Mouse (Mus musculus) spleen, adult 18-20 months (tissue): ENCODE data around the gene Dnah6.

Experiments used
- DNase-seq, 2 experiments: peaks; one replicate each; pipeline ENCODE4 v3.0.0; 2022; ENCODE audit warnings: mixed read lengths in 2 of 2

Gene Dnah6

DNA sequence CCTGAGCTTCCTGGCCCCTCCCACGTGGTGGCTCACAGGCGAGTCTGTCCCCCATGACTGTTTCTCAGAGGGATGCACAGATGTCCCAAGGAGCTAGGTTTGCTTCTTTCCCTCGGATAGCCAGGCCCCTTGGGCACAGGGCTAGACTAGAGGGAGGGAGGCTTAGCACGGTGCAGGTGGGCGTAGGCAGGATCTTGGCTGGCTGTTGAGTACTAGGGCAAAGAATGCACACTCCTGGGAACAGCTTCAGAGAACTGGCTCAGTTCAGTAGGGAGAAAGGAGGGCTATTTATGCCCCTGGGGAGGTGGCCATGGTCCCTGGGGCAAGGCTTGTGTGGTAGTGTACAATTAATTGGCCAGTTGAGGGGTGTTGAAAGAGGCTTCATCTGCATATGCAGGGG is 88.7 kb downstream of the Dnah6 start:
- no peak for DNase-seq

DNA sequence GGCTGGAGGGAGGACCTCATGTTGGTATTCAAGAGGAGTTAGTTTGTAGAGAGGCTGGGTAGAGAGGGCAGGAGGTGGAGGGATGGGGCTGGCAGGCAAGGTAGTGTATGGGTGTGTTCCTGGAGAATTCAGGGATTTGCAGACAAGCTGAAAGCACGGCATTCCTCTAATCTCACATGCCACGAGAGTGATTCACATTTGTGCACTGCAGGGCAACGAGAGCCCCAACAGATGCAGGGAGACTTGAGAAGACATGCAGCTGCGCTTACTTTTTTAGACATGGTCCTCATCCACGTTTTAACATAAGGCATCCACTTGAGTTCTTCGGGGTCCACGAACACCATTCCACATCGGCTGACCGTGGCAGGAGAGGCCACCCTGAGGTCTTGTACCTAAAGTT is 93.9 kb downstream of the Dnah6 start:
- no peak for DNase-seq

DNA sequence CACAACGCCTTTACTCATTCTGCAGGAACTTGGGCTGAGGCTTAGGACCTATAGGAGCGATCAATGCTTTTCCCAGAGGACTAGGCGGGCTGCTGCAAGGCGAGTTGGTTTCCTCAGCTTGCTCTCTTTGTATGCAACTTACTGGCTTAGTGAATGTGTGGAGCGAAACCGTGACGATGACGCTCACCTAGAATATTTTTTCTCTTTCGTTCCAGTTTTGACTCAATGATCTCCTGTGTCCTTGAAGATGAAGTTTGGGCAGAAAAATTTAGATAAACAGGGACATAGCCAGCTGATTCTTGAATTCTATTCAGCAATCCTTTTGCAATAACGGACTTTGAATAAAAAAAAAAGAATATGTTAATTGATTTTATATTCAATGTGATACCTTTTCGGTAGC is 101.1 kb downstream of the Dnah6 start:
- no peak for DNase-seq

DNA sequence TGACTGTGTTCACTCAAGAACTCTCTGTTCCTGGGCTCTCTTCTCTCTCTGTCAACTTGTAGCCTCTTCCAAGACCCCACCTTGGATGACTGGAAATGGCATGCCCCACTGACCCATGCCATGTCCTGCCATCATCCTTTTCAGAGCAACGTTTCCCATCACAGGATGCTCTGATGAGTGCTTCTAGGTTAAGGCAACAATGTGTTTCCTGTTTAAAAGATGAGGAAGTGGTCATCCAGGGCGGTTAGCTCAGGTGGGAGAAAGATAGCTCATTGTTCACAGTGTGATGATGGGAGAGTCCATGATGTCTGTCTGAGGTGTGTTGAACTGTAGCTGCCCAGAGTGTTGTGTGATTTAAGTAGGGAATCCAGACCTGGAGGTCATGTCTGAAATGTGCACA is 107.6 kb downstream of the Dnah6 start:
- DNase-seq, result no peak

DNA sequence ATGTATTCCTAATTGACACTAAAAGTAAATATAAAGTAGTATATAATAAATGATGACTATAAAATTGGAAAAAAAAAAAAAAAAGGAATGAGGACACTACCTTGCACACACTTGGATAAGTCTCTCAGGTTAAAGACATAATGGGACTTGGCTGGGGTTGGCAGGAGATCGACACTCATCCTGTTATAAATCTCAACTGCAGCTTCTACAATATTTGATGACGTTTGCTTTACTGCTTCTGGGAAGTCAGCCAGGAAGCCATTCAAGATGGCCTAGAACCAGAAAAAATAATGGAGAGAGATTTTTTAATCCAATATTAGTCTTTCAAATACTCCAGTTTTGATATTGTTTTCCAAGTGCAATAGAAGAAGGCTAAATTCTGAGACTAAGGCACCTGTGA is 108.1 kb downstream of the Dnah6 start:
- no peak for DNase-seq

DNA sequence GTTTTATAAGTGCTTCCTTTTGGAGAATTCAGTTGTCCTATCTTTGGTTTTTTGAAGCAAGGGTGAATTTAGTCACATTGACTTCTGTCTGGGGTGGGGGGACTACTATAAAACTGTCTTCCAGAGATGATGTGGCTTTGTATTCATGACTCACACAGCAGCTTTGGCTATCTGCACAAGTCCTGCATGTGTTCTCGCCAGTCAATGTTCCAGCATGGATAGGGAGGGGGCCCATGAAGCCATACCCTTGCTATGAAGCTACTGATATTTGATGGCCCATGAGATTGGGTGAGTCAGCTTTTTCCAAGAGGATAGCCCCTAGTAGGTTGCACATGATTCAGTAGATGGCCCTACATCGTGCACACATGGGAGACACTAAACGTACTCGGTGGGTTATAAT is 128.3 kb downstream of the Dnah6 start:
- no peak for DNase-seq

DNA sequence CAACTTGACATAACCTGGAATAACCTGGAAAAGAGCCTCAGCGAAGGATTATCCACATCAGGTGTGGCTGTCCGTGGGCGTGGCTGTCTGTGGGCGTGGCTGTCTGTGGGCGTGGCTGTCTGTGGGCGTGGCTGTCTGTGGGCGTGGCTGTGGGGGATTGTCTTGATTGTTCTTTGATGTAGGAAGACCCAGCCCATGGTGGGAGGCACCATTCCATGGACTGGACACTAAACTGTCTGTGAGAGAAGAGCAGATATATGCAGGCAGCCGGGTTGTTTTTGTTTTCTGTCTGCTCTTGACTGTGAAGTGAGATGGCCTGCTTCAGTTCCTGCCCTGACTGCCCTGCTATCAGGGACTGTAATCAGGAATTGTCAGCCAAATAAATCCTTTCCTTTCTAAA is 130.6 kb downstream of the Dnah6 start:
- DNase-seq, result no peak

DNA sequence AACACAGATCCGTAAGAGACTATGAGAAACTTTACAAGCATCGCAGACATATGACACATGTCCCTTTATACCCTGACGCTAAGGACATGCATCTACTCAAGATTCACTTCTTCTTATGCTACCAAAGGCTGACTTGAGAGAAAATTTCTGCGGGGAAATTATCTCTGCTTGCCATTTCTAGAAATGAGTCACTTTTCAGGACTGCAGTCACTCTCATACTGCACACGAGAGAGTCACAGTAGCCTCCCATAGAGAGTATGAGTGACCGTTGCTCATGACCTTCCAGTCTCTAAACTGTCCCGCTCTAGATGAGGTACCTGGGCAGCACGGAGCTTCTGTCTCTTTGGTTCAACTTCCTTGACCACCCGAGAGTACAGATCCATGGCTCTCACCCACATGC is 138.9 kb downstream of the Dnah6 start:
- DNase-seq, result no peak

DNA sequence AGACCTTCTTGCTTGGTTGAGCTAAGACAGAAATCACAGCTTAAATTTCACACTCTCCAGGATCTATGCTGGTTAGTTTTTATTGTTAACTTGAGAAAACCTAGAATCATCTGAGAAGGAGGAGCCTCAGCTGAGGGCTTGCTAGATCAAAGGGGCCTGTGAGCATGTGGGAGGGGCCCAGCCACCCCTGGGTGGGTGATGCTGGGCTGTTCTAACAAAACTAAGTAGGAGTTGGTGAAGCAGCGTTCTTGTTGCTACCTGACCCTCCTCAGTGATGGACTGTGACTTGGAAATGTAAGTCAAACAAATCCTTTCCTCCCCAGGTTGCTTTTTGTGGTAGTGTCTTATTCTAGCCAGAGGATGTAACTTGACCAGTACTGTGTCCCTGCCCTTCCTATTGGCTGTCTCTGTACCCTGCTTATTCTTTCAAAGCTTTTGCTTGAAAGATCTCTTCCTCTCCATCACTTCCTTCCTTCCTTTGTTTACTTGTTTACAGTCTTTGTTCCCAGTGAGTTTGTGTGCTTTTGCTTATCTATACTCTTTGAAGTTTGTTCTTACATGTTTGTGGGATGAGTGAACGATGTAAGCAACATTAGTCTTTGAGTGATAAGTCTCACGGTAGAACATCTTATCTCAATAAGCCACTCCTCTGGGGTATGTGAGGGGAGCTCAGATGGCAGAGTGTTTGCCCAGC is 149.2 kb downstream of the Dnah6 start:
- DNase-seq, result no peak

DNA sequence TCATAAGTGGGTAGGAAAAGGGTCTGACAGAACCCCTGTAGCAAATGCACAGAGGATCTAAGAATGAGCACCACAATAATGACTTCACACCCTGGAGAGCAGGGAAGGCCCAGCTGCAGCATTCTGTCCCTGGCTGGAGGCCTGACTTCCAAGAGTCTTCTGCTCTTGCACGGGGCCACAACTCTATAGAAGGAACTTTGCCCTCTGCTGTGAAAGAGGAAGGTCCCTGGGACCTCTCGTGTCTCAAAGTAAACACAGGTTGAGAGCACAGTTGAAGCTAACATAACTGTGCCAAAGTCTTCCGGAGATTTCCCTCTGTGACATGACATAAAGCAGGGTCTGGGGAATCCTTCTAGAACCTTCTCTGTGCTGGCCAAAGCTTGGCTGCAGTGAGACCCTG is 150.2 kb downstream of the Dnah6 start:
- DNase-seq, result no peak

DNA sequence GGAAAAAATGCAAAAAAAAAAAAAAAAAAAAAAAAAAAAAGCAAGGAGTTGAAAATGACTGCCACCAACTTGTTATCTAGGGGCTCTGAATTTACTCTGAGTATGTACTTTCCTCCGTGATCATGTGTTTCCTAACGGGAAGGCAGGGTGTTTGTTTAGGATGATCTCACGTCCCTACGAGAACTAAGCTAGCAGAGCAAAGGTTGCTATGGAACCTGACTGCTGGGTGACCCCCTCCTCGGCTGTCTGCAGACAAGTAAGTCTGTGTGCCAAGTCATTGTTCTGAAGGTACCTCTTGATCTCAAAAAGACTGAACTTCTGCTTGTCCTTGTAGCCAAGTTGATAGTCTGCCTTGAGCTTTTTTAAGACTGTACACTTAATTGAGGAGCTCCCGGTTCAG is 150.8 kb downstream of the Dnah6 start:
- DNase-seq, result no peak

DNA sequence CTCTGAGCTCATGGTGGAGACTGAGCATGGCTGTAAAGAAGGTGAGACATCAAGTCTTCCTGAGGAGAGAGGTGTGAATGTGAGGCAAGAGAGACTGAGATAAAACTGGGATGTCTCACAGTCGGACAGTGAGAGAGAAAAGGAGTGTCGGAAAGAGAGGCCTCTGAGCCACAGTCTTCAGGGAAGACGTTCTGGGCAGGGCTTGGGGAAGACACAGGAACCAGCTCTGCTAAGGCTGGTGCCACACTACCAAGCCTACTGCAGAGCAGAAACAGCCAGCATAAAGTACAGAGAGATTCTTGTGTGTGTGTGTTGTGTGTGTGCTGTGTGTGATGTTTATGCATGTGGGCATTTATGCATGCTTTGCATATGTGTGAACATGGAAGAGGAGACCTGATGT is 156.9 kb downstream of the Dnah6 start:
- DNase-seq, result no peak

DNA sequence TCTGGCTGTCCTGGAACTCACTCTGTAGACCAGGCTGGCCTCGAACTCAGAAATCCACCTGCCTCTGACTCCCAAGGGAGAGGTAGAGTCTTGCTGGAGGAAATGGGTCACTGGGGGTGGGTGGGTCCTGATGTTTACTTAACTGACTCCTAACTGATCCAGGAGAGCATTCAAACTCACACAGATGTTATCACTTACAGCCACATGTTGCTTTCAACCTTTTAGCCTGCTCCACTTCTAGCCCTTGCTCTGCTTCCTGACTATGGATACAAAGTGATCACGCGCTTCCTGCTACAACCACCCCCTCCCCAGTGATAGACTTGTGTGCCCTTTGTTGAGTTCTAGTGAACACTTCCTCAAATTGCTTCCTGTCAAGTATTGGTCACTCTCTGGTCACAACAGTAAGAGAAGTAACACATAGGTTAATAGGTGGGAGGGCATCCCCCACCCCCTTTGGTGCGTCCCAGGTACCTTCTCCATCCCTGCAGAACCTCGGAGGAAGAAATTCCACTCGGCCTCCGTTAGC is 161.8 kb downstream of the Dnah6 start:
- DNase-seq, result no peak

DNA sequence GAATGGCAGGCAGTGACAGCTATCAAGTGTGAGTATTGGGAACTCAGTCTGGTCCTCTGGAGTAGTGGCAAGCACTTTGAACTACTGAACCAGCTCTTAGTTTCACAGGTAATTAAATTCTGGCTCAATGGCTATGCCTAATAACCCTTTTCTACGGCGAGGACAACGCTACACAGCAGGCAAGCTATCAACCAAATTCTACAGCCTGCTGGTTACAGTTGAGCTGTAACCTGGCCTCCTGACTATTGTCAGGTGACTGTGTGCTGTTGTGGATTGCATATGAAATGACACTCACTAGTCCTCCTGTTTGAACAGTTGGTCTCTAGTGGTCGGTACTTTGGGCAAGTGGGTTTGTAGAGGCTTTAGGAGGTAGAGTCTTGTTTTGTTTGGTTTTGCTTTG is 162.3 kb downstream of the Dnah6 start:
- DNase-seq, result no peak

DNA sequence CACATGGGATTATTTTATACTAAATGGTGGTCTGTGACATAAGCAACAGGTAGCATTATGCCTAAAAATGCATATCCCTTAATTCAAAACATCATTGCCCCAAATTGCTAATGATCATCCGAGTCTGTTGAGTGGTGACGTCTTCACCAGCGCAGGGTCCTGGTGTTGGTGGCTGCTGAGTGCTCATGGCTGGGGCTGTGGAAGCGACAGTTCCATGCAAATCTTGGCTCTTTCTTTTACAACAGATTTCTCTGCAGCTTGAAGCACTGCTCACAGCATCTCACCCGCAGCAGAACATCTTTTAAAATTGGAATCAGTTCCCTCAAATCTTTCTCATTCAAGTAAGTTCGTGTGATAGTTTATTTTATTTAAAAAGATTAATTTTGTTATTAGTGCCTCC is 166.1 kb downstream of the Dnah6 start:
- DNase-seq, result no peak

DNA sequence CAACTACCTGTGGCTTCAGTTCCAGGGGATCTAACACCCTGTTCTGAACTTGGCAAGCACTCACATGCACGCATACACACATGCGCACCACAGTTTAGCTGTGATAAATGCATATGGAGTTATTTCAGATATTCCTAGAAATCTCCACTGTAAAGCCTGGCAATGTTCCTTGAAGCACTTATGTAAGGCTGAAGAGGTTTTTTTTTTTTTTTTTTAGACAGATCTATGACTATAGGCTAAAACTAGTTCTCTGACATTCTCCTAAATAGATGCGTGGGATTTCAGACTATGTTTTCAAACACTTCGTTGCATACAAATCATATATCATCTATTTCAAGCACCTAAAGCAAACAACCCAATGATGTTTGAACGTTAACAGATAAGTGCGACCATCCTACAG is 166.6 kb downstream of the Dnah6 start:
- no peak for DNase-seq

DNA sequence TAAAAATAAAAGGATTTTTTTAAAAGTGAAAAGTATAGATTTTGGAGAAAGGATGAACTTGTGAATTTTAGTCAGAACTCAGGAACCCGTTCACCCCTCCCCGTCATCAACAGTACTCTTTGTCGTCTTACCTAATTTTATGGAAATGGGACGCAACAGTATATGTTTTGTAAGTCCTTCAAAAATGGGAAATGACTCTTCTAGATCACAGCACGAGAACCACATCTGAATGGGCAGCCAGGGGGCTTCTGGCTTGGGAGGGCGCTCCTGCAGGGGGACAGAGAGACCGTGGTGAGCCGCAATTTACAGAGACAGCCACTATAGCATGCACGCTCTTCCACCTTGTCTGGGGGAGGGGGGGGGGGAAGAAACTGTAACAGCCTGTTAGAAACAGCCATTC is 167.9 kb downstream of the Dnah6 start:
- no peak for DNase-seq

DNA sequence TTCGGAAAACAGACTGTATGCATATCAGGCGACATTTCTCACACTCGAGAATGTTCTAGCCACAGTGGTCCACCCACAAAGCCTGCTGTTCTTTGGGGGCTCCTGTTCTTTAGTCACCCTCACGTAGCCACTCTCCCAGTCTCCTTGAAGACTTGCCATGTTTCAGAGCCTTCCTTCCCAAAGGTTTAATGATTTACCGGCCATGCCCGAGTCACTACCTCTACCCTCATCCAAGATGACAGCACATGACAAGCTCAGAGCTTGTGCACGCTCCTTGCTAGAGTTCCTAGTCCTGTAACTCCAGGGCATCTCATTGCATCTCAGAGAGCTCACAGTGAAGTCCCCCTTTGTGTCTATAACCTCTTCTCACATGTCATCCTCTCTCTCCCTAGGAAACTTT is 174.2 kb downstream of the Dnah6 start:
- no peak for DNase-seq

DNA sequence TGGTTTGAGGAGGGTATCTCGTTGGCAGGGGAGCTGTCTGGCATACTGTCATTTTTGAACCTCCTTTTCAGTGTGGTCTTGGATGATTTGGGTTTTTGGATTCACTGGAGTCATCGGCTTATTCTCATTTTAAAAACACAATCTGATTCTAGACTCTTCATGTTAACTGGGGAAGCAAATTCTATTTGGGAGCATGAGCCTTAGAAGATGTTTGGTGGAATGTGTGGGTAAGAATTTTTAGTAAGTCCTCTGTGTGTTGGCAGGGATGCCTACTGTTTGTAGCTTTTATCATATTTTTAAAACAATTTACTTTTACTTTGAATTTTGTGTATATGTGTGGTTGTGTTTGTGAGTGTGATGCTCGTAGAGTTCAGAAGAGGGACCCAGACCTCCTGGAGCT is 175.5 kb downstream of the Dnah6 start:
- DNase-seq, result no peak

DNA sequence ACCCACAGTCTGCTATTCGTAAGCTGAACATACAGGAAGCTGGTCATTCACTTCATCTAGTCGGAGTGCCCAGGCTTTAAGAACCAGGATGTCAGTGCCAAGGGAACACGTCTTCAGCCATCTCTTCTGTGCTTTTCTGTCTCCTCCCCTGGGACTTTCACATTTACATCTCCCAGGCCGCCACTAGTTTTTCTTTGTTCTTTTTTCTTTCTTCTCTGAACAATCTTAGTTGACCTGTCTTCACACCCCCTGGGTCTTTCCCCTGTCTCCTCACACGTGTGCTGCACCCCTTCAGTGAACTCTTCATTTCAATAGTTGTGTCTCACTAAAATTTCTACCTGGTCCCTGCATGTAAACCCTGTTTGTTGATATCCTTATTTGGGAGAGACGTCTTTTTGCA is 179.2 kb downstream of the Dnah6 start:
- no peak for DNase-seq

DNA sequence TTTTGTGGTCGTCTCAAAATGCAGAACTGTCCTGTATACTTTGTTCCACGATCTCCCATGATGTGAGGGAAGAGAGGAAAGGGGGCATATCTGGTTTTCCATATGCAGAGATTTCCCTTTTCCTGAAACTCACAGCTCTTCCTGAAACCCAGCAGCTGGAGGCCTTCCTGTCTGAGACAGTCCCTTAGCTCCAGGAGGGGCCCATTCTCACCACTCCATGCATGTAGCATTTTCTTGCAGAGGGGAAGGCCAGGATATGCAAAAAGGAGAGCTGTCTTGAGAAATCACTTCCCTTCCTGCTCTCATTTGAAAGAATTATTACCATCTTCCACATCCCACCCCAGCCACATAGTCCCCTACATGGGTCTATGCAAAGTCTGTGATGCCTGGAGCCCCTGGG is 183.2 kb downstream of the Dnah6 start:
- no peak for DNase-seq

DNA sequence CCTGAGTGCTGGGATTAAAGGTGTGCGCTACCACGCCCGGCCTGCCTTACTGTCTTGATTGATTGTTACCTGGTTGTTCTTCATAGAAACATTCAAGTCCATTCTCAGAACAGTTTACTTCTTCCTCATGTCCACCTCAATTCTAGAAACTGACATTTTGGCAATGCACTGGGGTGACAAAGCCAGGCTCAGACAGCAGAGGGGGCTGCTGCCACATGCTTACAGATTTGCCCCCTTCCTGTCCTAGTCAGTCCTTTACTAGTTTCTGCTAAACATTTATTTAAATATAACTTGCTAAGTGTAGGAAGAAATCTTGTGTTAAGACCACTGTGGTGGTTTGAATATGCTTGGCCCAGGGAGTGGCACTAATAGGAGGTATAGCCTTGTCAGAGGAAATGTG is 192.6 kb downstream of the Dnah6 start:
- no peak for DNase-seq

DNA sequence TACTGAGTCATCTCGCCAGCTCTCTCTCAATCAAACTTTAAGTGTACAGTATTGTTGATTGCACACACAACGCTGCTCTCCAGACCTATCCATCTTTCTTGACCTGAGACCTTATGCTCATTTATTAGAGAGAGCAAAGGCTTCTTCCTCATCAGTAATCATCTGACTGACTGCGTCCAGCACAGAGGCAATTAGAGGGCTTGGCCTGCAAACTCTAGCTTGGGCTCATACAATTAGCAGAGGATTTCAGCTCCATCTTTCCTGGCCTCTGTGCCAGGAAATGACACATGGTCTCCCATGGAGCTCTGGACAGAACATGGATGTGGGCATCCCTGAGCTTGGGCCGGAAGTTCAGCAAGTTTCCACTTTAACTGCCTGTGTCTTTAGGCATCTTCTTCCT is 193.6 kb downstream of the Dnah6 start:
- DNase-seq, result no peak

DNA sequence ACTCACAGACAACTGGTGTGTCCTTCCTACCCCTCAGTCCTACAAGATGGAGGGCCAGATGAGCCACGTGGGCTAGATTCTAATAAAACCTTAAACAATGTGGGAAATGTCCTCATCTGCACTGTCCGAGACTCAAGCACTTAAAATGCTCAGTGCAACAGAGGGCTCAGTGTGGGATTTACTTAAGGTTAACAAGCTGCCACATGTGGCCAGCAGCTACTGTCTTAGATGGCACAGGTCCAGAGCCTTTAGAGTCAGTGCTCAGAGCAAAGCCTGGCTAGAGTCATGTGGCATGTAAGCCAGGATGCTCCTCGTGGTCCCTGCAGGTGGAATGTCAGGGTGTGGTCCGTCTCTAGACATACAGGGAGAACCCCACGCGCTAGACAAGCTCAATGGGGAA is 194.6 kb downstream of the Dnah6 start:
- no peak for DNase-seq

DNA sequence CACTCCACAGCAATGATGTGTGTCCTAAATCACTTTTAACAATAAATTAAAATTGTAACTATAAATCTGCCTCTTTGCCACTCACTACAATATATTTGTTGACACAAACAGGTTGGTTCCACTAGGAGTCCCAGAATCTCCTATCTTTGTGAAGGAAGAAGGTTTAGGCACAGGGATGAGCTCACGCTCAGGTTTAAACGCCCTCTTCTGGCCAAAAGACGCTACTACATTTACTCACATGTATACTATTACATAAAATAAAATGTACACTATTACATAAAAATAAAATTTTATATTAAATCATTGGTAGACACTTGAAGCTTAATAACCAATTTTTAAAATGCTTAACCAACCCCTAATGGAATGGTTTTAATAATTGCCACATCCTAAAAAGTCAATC is 201.4 kb downstream of the Dnah6 start:
- no peak for DNase-seq
